Mouse (Mus musculus) neural tube, embryonic 13.5 days (tissue): ENCODE measurements around the gene Gm5105. TPM values are rescaled to one million over a fixed set of nuclear protein-coding genes. Genes with fewer than 3 reads are reported as not detected.
A peak's percentile ranks its signal among the peaks of the same experiment; 100 is the strongest.

Source experiments
- ATAC-seq: fragments of 200-750 bp; cut with Nextera tagmentation; 2 replicates; pipeline ENCODE4 v1.8.0; 2017; ENCODE audit warnings: low read depth, mild to moderate bottlenecking, moderate TSS enrichment, moderate library complexity
- H3K27ac ChIP-seq: fragments of 300-500 bp; sonication (generic); replicated peaks from 2 replicates; pipeline ENCODE4 v1.5.1; 2015; ENCODE audit warnings: moderate library complexity, mild to moderate bottlenecking, inconsistent platforms
- H3K27me3 ChIP-seq: fragments of 300-500 bp; sonication (generic); 2 replicates; pipeline ENCODE4 v1.6.1; 2015; ENCODE audit warnings: mild to moderate bottlenecking, inconsistent platforms
- H3K36me3 ChIP-seq: fragments of 300-500 bp; sonication (generic); 2 replicates; pipeline ENCODE4 v1.6.1; 2015; ENCODE audit warnings: mild to moderate bottlenecking, inconsistent platforms
- H3K4me1 ChIP-seq: fragments of 300-500 bp; sonication (generic); replicated peaks from 2 replicates; pipeline ENCODE4 v1.6.1; 2015; ENCODE audit warnings: inconsistent platforms
- H3K4me2 ChIP-seq: fragments of 300-500 bp; sonication (generic); 2 replicates; pipeline ENCODE4 v1.6.1; 2015; ENCODE audit warnings: inconsistent platforms, mild to moderate bottlenecking, moderate library complexity
- H3K4me3 ChIP-seq: fragments of 300-500 bp; sonication (generic); 2 replicates; pipeline ENCODE4 v1.5.1; 2015; ENCODE audit warnings: mild to moderate bottlenecking, inconsistent platforms
- H3K9ac ChIP-seq: fragments of 300-500 bp; sonication (generic); 2 replicates; pipeline ENCODE4 v1.6.1; 2015; ENCODE audit warnings: moderate library complexity, mild to moderate bottlenecking, inconsistent platforms
- H3K9me3 ChIP-seq: fragments of 300-500 bp; sonication (generic); 2 replicates; pipeline ENCODE4 v1.6.1; 2016; ENCODE audit warnings: inconsistent platforms
- WGBS: fragments of 180-500 bp; shearing (Covaris S2); methylation state at CpG from one replicate; pipeline ENCODE4 v1.1.7; 2015; 5-methylcytosine and 5-hydroxymethylcytosine counted together
- polyA plus RNA-seq: library from polyadenylated mRNA; unstranded; fragments of >200 nt; fragmentation: Nextera tagmentation; extraction: Ambion mirVana; gene quantifications from 2 replicates; pipeline ENCODE4 v1.2.1, GENCODE M21; 2015

Gene Gm5105
- polyA plus RNA-seq, 1 experiment from 2014 or later: 0.15 TPM

DNA sequence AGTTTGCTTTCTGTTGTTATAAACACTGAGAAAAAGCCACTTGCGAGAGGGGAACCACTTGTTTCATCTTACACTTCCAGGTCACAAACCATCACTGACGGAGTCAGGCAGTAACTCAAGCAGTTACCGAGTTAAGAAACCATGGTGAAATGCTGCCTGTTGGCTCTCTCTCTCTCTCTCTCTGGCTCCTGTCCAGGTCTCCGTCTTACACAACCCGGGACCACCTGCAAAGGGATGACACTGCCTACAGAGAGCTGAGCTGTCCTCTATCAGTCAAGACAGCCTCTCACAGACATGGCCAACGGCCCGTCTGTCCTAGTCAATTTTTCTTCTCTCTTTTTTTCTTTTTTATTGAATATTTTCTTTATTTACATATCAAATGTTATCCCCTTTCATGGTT lies 23.9 kb downstream of the Gm5105 start:
- H3K9me3 ChIP-seq: no peaks in the 10 kb centered on the region
- H3K4me1 ChIP-seq: peaks cover 10% of the 10 kb centered on the region
- no peaks in the 10 kb centered on the region for H3K36me3 ChIP-seq
- 70% methylated on average over 7 of the region's 7 CpGs for whole genome bisulfite sequencing
- H3K27ac ChIP-seq: no peak overlapping the region
- no peaks in the 10 kb centered on the region for H3K27me3 ChIP-seq
- no peak overlapping the region for H3K4me3 ChIP-seq
- no peak overlapping the region for H3K9ac ChIP-seq
- no peak for ATAC-seq
- no peak overlapping the region for H3K4me2 ChIP-seq

DNA sequence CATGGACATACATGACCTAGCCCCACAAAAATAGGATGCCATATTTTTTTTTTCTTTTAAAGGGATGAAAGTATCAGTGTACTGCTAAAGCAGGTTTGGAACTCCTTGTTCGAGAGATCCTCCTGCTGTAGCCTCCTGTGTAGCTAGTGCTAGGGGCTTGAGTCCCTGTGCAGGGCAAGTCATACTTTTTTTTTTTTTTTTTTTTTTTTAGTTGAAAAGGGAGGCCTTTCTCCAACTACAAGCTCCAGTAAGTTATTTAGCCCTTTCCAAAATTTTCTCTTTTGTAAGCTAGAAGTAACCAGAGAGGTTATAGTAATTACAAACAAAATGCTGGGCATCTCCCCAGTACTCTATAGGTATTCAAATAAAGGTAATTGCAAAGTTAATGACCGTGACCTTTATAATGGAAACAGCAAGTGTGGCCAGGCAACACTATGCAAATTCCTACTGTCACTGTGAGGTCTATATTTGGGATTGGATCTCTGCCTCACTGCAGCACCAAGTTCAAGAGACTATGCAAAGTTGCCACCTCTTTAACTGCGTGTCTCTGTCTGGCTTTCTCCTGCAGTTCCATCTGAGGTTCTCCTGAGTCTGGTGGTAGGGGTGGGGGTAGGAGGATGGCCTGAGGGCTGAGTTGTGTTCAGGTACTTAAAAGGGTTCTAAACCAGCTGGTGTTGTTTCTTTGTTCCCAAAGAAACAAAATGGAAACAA lies 25.4 kb downstream of the Gm5105 start:
- Histone ChIP-seq H3K27me3 (no peaks in the 10 kb centered on the region), H3K27ac (no peak overlapping the region), H3K4me2 (no peak overlapping the region), H3K9me3 (no peaks in the 10 kb centered on the region), H3K4me1 (peaks cover 10% of the 10 kb centered on the region), H3K9ac (no peak overlapping the region), H3K36me3 (no peaks in the 10 kb centered on the region), H3K4me3 (no peak overlapping the region)
- peak; percentile 76 for ATAC-seq
- WGBS: 42% methylated on average over 3 of the region's 3 CpGs

DNA sequence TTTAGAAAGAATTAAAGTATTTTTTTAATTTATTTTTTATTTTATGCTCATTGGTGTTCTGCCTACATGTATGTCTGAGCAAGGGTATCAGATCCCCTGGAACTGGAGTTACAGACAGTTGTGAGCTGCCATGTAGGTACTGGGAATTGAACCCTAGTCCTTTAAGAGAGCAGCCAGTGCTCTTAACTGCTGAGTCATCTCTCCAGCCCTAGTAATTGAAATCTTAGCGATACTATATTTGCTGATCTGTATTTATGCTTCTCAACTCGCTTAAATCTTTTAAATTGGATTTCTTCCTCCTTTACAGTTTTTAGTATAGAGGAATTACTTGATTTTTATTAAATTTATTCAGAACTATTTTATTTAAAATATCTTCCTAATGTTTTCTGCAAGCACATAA lies 26.2 kb downstream of the Gm5105 start:
- H3K9me3 ChIP-seq: no peaks in the 10 kb centered on the region
- H3K36me3 ChIP-seq: no peaks in the 10 kb centered on the region
- ATAC-seq: no peak
- WGBS: 75% methylated on average over 2 of the region's 2 CpGs
- H3K4me1 ChIP-seq: peaks cover 10% of the 10 kb centered on the region
- no peak overlapping the region for H3K4me3 ChIP-seq
- H3K27ac ChIP-seq: no peak overlapping the region
- H3K9ac ChIP-seq: no peak overlapping the region
- H3K27me3 ChIP-seq: no peaks in the 10 kb centered on the region
- no peak overlapping the region for H3K4me2 ChIP-seq

DNA sequence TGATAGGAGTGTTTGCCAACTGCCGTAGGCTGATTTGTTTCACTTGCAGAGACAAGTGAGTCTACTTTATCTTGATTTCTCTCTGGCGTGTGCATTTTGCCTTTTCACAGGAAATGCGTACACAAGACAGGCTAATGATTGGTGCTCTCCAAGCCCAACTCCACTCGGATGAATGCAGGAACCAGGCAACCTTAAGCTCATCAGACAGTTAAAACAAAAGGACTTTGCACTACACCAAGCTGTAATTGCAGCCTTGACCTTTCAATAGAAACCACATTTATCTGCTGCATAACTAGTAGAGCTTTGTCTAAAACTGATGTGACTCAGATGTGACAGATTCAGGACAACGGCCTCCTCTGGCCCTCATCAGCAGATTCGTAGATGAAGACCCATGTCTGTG lies 33.2 kb downstream of the Gm5105 start:
- 88% methylated on average over 6 of the region's 6 CpGs for WGBS
- Histone ChIP-seq H3K27me3 (no peaks in the 10 kb centered on the region), H3K4me2 (no peak overlapping the region), H3K36me3 (no peaks in the 10 kb centered on the region), H3K4me1 (no peaks in the 10 kb centered on the region), H3K9me3 (no peaks in the 10 kb centered on the region), H3K27ac (no peak overlapping the region), H3K9ac (no peak overlapping the region), H3K4me3 (no peak overlapping the region)
- ATAC-seq: no peak

DNA sequence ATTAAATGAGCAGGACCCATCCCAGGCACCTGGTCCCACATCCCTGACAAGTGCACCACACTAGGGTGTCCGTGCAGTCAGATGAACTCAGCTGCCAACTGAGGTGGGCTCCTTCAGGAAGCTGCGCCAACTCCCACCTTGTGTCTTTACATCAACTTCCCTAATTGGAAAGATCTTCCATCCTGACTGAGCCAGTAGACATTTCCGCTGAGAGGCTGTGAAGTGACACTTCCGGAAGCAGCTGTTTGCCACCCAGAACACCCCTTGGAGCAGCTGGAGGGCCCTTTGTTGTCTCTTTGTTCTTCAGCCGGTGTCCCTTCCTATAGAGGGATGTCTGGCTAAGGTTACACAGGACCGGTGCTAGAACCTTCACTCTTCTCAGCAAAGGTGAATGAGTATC lies 36.6 kb downstream of the Gm5105 start:
- no peaks in the 10 kb centered on the region for H3K4me1 ChIP-seq
- H3K9ac ChIP-seq: no peak overlapping the region
- no peak overlapping the region for H3K4me2 ChIP-seq
- H3K36me3 ChIP-seq: no peaks in the 10 kb centered on the region
- ATAC-seq: no peak
- no peaks in the 10 kb centered on the region for H3K27me3 ChIP-seq
- 87% methylated on average over 6 of the region's 6 CpGs for WGBS
- no peak overlapping the region for H3K4me3 ChIP-seq
- H3K9me3 ChIP-seq: no peaks in the 10 kb centered on the region
- H3K27ac ChIP-seq: no peak overlapping the region

DNA sequence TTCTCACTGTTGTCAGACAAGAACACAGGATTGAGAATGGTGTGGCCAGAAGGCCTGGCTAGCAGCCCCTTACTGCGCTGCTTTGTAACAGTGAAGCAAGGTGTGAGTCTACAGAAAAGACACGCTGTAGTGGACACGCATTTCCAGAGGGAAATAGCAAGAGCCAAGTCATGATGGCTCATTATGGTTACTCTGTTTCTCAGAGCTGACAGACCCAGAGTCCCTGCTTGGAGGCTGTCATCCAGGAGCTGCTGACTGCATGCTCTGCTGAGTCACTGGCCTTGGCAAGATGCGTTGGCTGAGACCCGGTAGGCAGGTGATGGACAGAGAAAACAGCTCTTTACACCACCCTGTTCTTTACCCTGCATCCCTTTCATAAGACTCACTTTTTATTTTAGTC lies 37.8 kb downstream of the Gm5105 start:
- ATAC-seq: no peak
- Histone ChIP-seq H3K27me3 (no peaks in the 10 kb centered on the region), H3K4me1 (no peaks in the 10 kb centered on the region), H3K27ac (no peak overlapping the region), H3K4me3 (no peak overlapping the region), H3K9me3 (no peaks in the 10 kb centered on the region), H3K9ac (no peak overlapping the region), H3K36me3 (no peaks in the 10 kb centered on the region), H3K4me2 (no peak overlapping the region)
- WGBS: 92% methylated on average over 5 of the region's 5 CpGs

DNA sequence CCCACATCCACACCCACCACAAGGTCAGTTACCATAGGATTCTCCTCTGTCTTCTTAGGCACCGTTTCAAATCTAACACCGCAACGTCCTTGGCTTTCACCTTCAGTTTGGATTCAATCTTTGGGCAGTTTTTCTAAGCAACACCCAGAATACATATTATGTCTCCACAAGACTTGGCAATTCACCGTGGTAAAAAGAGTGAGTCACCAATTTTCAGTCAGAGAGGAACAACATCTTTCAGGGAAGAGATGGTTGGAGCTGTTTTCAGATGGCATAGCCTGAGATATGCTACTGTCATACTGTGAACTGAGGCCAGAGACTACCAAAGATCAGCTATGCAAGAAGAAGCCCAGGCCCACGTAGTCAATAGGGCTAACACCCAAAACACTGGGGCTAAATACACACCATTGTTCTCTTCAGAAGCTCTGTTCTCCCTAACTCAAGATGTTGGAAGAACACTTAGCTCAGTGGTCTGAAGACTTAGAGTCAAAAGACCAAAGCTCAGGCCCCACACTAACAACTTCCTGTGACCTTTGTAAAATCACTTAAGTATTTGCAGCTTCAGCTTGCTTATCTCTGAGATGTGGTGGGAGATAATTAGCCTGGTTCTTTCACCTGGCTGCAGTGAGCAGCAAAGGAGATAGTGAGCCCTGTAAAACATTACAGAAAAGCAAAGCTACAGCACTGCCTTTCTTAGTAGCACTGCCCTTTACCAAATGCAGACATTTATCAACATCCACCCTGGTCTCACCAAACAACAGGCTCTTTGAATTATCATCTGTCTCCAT lies 39.4 kb downstream of the Gm5105 start:
- WGBS: 82% methylated on average over 5 of the region's 5 CpGs
- Histone ChIP-seq H3K4me3 (no peak overlapping the region), H3K4me2 (no peak overlapping the region), H3K4me1 (no peaks in the 10 kb centered on the region), H3K9ac (no peak overlapping the region), H3K27me3 (no peaks in the 10 kb centered on the region), H3K36me3 (no peaks in the 10 kb centered on the region), H3K27ac (no peak overlapping the region), H3K9me3 (no peaks in the 10 kb centered on the region)
- ATAC-seq: no peak

DNA sequence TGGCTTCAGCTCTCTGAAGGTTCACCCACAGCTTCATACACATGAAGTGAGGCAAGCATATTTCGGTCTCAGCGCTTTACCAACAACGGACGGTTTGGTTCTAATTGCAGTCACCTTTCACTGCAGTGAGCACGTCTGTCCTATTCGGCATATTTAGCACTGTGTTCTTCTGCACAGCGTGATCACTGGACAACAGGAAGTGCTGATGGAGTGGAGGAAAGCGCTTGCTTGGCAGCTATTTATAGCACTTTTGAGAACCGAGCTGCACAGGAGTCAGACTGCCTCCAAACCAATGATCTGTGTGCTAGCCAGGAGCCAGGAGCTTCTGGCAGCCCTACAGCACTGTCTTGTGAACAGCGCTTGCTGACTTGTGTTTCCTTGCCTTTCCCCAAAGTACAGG lies 40.9 kb downstream of the Gm5105 start:
- ATAC-seq: no peak
- H3K9me3 ChIP-seq: no peaks in the 10 kb centered on the region
- no peak overlapping the region for H3K9ac ChIP-seq

DNA sequence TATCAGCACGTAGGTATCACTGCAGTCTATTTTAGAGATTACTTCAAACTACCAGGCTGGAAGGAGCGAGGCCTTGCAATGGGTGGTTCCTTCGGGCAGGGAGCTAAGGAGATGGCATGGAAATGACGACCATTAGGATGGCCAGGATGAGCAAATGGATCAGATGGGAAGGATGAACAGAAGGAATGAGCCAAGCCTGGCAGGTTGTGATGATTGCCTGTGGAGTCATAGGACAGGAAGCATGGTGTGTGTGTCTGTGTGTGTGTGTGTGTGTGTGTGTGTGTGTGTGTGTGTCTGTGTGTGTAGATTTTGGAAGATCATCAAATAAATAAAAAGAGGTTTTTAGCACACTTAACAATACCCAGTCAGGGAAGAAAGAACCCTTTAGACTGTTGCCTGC lies 44.5 kb downstream of the Gm5105 start:
- H3K27me3 ChIP-seq: no peaks in the 10 kb centered on the region
- H3K4me1 ChIP-seq: no peaks in the 10 kb centered on the region
- no peak overlapping the region for H3K27ac ChIP-seq
- WGBS: 90% methylated on average over 4 of the region's 4 CpGs
- no peaks in the 10 kb centered on the region for H3K9me3 ChIP-seq
- ATAC-seq: no peak
- no peak overlapping the region for H3K4me3 ChIP-seq
- no peaks in the 10 kb centered on the region for H3K36me3 ChIP-seq
- no peak overlapping the region for H3K4me2 ChIP-seq
- H3K9ac ChIP-seq: no peak overlapping the region

More for the DNA sequence above, 40.9 kb downstream of the Gm5105 start:
- no peak overlapping the region for H3K4me3 ChIP-seq
- H3K36me3 ChIP-seq: no peaks in the 10 kb centered on the region
- 84% methylated on average over 10 of the region's 10 CpGs for WGBS
- no peak overlapping the region for H3K27ac ChIP-seq
- H3K4me1 ChIP-seq: no peaks in the 10 kb centered on the region
- no peak overlapping the region for H3K4me2 ChIP-seq
- no peaks in the 10 kb centered on the region for H3K27me3 ChIP-seq

DNA sequence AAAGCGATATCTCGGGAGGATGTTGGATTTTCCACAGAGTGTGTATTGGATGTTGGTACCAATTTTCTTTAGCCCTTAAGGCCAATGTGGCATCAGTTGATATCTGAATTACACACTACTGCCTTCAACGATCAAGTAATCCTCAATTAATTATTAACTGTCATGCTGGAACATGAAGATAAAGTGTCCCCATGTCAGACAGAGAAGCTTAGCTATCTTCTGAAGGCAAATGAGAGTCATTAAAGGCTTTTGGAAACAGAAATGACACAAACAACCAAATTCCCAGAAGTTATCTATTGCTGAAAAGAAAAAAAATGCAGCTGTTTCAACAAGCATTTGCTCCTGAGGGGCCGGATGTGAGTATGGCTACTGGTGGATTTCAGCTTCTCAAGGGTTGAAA lies 45.2 kb downstream of the Gm5105 start:
- H3K9me3 ChIP-seq: no peaks in the 10 kb centered on the region
- ATAC-seq: no peak
- 89% methylated on average over 4 of the region's 4 CpGs for WGBS
- H3K27ac ChIP-seq: no peak overlapping the region
- H3K4me2 ChIP-seq: no peak overlapping the region
- H3K4me3 ChIP-seq: no peak overlapping the region
- no peaks in the 10 kb centered on the region for H3K36me3 ChIP-seq
- H3K27me3 ChIP-seq: no peaks in the 10 kb centered on the region
- peaks cover 4% of the 10 kb centered on the region; the same call in 1 of the 2 replicates for H3K4me1 ChIP-seq
- H3K9ac ChIP-seq: no peak overlapping the region

DNA sequence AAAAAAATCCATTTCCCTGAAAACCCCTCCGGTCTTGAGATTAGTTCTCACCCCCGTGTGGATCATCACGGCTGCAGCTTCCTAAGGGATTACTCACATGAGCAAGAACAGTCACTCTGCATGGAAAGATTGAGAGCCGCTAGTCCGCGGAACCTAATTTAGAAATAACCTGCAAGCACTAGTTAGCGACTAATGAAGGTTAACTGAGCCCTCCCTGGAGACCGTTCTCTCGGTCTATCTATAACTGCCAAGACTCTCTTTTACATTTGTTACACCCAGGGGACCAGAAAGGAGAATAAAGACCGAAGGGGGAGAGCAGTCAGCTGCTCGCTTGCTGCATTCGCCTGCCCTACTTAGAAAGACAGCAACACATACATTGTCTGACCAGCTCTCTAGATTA lies 50.4 kb downstream of the Gm5105 start:
- H3K9me3 ChIP-seq: no peaks in the 10 kb centered on the region
- H3K4me3 ChIP-seq: peak overlapping the region; percentile 17
- peak overlapping the region; percentile 40 for H3K4me2 ChIP-seq
- ATAC-seq: peak; percentile 89
- no peaks in the 10 kb centered on the region for H3K36me3 ChIP-seq
- H3K4me1 ChIP-seq: peaks cover 4% of the 10 kb centered on the region; the same call in 1 of the 2 replicates
- WGBS: 38% methylated on average over 12 of the region's 12 CpGs
- H3K27ac ChIP-seq: peak overlapping the region; percentile 47
- H3K9ac ChIP-seq: no peak overlapping the region; the same call in 1 of the 2 replicates
- H3K27me3 ChIP-seq: no peaks in the 10 kb centered on the region

DNA sequence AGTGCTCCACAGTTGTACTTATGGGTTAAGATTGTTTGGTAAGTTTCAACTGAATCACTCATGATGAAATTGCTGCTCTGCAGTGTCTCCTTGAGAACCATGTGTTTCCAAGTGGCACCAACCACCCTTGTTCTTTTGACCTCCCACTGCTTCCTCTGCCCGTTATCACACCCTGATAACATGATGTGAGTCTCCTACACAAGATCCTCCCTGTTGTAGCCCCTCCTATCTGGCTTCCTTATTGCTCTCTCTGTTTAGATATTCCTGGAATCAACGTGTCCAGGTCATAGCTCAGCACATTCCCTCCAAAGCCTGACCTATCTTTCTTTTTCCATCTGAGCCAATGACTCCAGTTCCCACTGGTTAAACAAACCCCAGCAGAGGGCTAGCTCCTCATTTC lies 52.5 kb downstream of the Gm5105 start:
- H3K4me1 ChIP-seq: peaks cover 4% of the 10 kb centered on the region; the same call in 1 of the 2 replicates
- H3K9ac ChIP-seq: no peak overlapping the region
- H3K4me2 ChIP-seq: no peak overlapping the region
- WGBS: 81% methylated on average over 2 of the region's 2 CpGs
- H3K27me3 ChIP-seq: no peaks in the 10 kb centered on the region
- H3K27ac ChIP-seq: no peak overlapping the region
- H3K9me3 ChIP-seq: no peaks in the 10 kb centered on the region
- no peak for ATAC-seq
- H3K4me3 ChIP-seq: no peak overlapping the region
- H3K36me3 ChIP-seq: no peaks in the 10 kb centered on the region
